Mouse (Mus musculus): ENCODE measurements around the gene Bcl2l13.

Bcl2l13 gene

GRCm38 (mm10) chr6:120930450-120931306 is 94.7 kb downstream of the Bcl2l13 start:
- DNase-seq = no peak

GRCm38 (mm10) chr6:120932597-120932996 is 96.6 kb downstream of the Bcl2l13 start:
- DNase-seq = peak; percentile 26 to 31

GRCm38 (mm10) chr6:120933670-120934069 is 97.7 kb downstream of the Bcl2l13 start:
- no peak for DNase-seq

GRCm38 (mm10) chr6:120934176-120934575 is 98.2 kb downstream of the Bcl2l13 start:
- no peak for DNase-seq

GRCm38 (mm10) chr6:120937104-120937617 is 101.1 kb downstream of the Bcl2l13 start:
- no peak for DNase-seq

- no peak for DNase-seq
These were observed 102.1 kb downstream of the Bcl2l13 start for GRCm38 (mm10) chr6:120937999-120938608.

GRCm38 (mm10) chr6:120938763-120939450 is 102.9 kb downstream of the Bcl2l13 start:
- DNase-seq = no peak

GRCm38 (mm10) chr6:120939783-120940182 is 103.8 kb downstream of the Bcl2l13 start:
- peak in 1 of 2 experiments; percentile 21 for DNase-seq

GRCm38 (mm10) chr6:120940446-120941083 is 104.6 kb downstream of the Bcl2l13 start:
- no peak for DNase-seq

GRCm38 (mm10) chr6:120941084-120941481 is 105.1 kb downstream of the Bcl2l13 start:
- no peak for DNase-seq

GRCm38 (mm10) chr6:120941575-120941974 is 105.6 kb downstream of the Bcl2l13 start:
- no peak for DNase-seq

Data from B cell, adult 2 months (primary cell).